Mouse (Mus musculus) thymus, postnatal 25 days (tissue): ENCODE data around the gene Fer.

Source experiments
- DNase-seq: peaks from one replicate; pipeline ENCODE4 v3.0.0; 2022

Fer gene

DNA sequence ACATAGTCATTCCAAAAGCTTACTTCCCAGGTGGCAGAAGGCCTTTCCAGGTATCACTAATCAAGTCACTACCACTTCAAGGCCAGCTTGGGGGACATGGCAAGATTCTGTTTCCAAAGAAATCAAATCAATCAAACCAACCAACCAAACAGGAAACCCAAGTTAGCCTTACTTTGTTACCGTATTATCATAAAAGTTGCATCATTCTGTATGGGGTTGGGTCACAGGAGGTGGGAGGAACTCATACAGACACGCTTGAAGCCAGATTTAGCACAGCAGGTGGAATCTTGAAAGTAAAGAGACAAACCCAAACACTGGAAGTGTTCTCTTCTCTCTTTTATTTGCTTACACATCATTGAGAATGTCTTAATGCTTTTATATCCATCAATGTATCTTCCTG lies 125.8 kb downstream of the Fer start:
- DNase-seq = no peak

DNA sequence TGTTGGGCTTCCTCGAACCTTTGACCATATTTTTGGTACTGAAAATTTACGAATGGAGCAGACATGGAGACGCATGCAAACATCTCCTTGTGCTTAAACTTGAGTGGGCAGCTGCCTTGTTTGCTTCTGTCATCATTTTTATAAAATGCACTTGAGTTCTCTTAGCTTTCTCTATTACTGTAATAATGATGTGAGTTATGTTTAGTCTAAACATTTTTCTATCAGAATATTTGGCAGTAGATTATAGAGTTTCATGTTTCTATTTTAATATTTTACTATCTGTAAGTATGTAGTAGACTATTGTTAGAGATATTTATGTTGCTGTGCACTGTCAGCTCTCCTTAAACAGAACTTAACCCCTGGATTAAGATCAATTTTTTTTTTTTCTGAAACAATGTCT lies 128.3 kb downstream of the Fer start:
- DNase-seq = no peak

DNA sequence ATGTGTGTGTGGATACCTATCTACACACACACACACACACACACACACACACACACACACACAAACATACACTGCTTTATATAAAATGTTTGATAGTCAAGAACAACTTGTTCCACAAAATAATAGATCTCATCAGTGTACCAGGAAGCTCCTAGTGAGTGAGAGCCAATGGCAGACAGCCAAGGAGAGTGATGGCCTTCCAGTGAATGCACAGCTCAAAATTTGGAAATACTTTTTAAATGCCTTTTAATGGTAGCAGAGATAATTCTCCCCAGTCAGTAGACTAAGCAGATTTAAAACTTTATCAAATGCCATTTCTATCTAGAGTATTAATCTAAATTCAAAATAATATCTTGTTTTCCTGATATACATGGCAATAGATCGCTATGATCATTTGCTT lies 133.1 kb downstream of the Fer start:
- no peak for DNase-seq

DNA sequence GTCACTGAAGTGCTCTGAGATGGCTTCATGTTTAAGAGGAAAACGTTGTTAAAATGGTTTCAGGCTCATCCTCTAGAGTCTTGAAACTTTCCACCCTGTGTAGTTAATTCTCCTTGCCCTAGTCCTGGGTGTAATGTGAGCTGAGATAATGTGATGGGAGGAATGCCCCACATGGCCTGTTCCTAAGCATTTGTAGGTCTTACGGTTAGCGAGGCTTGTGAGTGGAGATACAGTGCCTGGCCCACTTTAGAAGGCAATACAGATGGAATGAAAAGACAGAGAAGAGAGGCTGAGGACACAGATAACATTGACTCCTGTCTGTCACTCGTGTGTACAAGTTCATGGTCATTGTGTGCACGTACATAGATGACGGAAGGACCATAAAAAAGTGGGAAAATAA lies 134.8 kb downstream of the Fer start:
- DNase-seq = no peak

DNA sequence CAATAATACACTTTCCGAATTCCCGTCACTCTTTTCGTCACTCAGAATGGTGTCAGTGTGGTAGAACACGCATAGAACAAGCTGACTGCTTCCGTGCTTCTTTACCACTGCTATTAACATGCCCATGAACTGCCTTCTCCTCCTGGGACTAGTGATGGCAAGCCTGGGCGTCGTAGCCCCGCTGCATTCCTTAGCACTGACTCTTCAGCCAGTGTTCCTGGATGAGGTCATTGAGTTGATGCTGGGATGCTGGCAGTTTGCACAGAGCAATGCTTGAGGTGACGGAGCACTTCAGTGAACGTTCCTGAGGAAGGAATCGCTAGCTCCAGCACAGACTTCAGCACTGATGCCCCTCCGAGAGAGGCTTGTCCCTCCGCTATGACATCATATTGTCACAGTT lies 140.6 kb downstream of the Fer start:
- DNase-seq = no peak

DNA sequence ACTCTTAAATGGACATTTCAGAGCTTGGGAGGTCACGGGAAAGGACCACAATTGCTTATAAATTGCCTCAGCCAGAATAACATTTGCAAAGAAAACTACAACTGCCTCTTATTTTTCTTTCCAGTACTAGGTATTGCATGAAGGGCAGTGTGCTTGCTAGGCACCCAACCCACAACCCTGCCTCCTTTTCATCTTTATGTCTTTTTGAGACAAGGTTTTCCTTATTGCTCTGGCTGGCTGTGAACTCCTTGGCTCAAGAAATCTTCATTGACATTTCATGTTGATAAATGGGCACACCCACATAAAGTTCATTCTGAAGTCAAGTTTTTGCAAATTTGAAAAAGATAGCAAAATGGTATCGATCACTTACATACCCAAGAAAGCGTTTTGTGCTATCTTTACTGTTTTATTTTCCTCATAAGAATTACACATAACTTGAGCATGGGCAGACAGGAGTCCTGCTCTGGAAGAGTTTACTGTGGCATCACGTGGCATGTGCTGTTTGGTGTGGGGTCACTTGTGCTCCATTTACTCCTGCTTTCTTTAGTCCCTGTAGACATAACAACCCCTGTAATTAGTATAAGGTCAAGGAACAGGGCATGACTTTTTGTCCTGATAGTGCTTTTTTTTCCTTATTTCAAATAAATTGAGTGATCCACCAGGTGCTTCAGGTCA lies 142.8 kb downstream of the Fer start:
- no peak for DNase-seq

DNA sequence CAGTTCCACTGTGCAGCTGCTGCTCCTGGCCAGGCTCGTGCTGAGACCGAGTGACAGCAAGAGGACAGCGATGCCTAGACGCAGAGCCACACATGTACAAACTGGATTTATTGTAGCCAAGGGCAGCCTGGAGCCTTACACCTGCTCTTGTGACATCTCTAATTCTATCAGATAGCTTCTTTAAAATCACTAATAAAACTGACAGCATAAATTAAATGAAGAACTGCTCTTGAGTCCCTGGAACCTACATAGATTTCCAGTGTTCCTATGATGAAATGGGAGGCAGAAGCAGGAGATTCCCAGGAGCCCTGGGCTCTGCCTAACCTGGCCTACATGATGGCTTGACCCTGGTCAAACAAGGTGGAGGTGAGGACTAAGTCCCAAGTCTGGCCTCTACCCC lies 153.7 kb downstream of the Fer start:
- DNase-seq = no peak

DNA sequence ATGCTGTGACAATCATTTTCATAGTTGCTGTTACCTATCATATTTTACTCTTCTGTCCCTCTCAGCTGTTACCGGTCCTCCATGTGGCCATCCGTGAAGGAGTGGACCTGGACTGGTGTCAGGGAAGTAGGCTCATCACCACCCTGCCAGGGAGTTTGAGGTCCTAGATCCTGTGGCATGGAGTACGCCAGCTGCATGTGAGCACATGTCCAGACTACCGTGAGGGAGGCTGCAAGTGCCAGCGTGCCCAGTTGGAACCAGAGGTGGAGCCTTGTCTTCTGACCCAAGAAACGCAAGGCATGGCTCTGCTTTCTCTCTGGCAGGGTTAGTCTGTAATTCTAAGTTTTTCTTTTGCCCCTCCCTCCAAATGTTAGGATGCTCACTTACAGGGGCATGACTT lies 155.4 kb downstream of the Fer start:
- no peak for DNase-seq

DNA sequence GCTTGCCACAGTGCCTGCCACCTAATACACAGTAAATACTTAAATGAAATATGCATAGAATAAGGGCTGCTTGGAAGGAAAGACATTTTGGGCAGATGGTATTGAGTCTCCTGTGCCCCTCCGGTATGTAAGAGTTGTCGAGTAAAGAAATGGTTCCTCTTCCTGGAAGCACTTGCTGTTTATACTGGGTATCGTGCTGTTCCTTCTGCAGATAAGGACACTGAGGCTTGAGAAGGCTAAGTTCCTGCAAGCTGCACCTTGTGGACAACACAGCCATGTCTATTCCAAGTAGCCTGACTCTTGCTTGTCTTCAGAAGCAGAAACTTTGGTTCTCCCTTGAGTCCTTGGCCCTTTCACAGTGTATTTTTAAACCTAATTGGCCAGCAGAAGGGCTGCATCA lies 156.0 kb downstream of the Fer start:
- DNase-seq = no peak

DNA sequence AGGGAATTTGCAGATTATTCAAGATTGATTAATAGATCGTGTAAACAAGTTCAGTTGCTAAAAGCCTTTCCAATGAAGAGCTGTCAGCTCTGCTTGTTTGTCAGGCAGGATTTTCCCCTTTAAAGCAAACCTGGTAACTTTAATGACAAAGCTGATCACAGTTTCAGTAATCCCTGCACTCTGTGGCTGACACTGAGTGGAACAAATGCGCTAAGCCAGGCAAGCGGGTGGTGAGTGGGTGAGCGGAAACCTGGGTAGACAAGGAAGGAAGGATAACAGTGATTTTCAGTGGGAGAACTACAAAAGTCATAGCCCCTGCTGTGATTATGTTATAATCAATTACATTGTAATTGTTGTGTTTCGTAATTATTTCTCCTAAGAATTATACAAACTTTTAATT lies 156.8 kb downstream of the Fer start:
- no peak for DNase-seq

DNA sequence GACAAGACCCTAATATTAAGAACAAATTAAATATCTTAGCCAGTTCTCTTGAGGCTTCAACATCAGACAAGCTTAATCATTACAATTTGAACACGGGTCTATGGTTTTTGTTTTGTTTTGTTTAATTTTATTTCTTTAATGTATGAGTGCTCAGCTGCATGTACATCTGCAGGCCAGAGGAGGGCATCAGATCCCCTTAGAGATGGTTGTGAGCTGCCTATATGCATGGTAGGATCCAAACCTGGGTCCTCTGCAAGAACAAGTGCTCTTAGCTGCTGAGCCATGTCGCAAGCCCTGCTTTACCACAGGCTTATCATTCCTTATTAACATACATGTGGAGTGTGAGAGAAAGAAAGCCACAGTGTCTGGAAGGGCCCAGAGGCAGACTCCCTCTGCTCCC lies 163.6 kb downstream of the Fer start:
- no peak for DNase-seq

DNA sequence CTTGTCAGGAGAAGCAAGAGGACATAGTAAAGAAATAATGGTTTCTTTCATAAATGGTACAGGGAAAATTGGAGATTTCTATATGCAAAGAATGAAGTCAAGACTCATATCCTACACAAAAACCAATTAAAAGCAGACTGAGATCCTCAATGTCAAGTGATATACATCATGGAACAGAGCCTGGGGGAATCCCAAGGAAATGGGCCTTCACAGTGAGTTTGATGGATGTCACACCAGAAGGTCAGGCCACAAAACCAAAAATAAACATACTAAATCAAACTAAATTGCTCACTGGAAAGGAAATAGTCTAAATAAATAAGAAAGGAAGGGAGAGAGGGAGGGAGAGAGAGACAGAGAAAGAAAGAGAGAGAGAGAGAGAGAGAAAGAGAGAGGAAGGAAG lies 178.9 kb downstream of the Fer start:
- no peak for DNase-seq

DNA sequence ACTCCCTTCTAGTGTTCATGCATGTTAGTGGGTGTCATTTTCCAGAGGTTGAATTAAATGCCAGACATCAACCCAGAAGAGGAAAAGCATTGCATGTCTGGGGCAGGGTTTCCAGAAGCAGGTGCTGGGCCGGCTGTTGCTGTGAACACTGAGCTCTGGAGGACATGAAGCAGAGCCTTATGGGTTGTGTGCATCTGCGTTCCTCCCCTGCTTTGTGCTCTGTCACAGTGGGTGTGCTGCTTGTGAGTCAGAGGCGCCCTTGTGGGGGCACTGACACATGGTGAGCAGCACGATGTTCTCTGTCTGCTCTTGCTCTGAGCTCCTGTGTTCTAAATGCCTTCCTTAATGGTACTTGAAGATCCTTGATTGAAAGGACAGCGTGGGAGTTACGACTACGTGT lies 182.5 kb downstream of the Fer start:
- DNase-seq = no peak

DNA sequence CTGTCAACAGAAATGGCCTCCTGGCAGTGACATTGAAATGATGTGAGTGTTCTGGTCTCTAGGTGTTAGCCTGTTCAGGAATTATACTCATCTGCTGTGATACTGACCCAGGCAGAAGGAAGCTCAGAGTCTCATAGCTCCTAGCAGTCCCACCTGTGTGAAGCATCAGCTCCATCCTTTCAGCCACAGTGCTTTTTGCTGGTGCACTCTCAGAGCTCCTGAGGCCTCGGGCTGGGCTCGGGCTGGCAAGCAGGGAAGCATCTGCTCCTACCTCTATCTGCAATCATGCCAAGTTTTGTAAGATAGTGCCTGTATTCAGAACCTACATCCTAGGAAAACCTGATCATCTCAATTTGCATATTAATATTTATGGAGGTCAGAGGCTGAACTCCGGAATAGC lies 183.7 kb downstream of the Fer start:
- no peak for DNase-seq

DNA sequence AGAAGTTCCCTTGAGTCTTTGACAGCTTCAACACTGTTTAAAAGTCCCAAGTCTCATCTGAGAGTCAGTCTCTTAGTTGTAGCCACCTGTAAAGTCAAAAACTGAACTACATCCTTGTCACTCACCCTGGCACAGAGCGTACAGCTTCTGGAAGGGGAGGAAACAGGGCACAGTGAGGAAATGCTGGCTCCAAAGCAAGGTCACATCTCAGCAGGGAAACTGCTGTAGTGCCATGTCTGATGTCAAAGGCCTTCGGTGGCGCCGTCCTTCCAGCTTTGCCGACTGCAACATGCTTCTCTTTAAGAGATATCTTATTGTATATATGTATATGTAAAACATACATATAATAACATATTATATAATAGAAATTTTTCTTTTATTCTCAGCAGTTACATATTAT lies 188.0 kb downstream of the Fer start:
- DNase-seq = no peak

DNA sequence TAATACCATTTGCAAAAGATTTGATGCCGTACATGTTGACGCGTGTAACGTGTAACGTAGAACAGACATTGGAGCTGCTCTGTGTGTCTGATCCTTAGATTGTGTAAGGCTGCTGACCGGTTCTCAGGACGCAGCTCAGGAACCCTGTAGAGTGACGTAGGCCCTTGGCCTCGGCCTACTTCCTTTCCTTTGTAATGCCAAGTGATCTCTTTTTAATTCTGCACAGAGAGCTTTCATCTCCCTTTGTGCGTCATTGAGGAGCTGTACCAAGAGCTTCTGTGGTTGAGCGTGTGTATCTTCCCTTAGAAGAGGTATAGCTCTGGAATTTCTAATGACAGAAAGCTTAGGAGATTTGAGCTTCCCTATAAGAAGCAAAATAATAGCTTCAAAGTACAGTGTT lies 190.8 kb downstream of the Fer start:
- no peak for DNase-seq

DNA sequence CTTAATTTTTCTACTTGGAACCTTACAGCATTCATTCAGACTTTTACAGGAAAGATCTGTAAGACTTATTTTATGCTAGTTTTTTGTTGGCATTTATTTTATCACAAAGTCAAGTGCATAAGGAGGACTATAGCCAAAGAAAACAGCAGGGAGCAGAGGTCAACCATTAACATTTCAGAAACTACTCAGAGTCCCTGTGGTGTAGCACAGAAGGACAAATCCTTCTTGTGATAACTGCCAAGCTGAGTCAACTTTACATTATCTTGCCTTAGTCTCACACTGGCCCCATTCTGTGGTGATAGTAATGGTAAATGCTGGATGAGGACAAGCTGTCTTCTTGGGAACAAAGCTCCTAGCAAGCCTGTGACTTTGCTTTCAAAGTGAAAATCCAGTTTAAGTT lies 197.7 kb downstream of the Fer start:
- DNase-seq = no peak

DNA sequence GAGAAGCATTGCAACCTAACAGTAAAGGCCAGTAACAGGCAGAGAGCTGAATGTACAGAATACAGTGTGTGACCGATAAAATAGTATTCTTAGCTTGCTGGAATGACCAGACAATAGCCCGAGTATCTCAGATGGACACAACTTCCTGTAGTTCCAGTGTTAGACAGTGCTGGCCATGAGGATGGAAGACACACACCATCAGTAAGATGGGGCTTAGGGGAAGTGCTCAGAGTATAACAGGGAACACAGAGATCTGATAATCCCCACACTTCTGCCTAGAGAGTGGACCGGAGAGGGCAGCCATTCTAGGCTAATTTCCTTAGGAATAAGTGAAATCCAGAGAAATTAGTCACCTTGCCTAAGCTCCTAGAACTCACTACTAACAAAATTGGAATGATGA lies 202.4 kb downstream of the Fer start:
- no peak for DNase-seq

DNA sequence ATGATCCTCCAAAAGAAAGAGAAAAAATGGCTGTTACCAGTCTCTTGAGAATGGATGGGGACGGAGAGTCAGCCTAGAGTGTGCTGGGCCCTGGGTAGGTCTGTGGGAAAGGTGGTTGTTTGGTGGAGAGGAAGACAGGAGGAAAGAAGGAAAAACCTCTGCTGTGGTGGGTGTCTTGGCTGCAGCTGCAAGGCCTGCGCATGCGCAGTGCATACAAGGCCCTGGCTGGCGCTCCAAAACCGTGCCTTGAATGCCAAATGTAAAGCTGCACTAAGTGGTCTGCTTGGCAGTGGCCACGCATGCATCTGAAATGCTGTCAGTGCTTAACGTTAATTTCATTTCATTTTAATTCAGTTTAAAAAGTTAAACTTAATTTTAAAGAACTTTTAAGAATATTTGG lies 214.5 kb downstream of the Fer start:
- no peak for DNase-seq

DNA sequence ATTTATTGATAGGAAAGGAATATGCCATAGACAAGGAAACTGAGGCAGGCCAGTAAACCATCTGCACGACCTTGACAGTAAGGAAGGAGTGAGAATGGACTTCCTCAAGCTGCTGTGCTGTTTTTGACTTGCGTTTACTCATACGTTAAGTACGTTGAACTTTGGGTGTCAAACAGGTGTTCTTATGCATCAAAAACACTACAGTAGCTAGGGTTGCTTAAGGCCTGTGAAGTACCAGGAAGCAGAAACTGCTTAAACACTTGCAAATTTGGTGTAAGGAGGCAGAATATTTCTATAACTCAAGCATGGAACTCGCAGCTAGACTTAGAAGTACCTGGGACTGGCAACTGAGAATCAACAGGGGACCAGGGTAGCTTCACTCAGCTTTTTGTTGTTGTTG lies 221.9 kb downstream of the Fer start:
- DNase-seq = no peak

DNA sequence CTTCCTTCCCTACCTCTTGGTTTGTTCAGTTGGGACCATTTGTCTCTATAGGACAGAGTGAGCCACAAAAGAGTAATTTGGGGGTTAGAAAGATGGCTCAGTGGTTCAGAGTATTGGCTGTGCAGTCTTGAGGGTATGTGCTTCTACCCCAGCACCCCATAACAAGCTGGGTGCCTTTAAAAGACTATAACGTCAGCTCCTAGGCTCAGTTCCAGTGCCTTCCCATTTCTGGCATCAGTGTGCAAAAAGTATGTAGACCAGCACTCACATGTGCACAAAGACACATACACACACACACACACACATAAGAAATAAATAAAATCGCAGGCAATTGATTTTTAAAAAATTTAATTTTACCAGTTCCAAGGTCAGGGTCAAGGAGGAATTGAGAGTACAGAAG lies 222.6 kb downstream of the Fer start:
- no peak for DNase-seq

DNA sequence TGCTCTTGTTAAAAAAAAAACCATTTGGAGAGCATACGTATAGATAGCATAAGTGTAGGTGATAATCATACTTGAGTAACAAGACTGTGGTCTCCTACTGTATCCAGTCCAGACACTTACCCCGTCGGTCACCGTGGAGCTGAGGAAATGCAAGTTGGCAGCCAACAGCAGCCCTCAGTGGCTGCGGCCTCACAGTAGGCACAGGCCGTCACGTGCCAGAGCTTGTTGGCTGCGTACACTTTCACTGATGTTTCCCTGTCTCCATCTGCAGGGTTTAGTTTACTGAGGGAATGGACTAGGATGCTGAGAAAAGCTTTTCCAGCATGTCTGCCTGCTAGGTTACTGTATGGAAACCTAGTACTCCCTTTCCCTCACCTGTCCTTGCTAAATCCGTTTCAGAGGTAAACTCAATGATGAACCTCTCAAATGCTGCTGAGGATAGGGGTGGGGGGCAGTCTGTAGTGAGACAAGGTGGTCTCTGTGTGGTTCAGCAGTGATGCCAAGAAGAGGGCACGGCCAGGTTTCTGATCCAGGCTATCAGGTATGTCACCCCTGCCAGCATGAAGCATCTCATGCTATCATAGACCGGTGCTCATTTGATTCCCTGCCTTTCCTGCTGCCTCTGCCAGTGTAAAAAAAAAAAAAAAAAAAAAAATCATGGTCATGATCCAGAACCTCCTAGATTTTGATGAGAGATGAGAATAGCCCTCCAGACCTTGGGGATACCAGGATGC lies 224.2 kb downstream of the Fer start:
- no peak for DNase-seq

DNA sequence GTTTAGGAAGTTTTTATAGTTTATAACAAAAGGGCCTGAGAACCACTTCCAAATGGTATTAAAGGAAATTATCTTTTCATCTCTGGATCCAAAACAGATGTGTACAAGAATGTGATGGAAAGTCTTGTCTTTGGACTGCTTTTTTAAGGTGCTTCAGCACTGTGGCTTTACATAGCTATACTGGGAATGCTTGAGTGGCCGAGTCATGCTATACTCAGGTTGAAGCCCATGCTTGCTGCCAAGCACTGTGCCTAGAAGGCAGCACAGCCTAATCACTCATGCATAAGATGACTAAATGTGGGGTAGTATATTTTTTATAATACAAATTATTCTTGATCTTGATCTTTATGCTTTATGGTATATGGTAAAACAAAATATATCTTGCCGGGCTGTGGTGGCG lies 225.0 kb downstream of the Fer start:
- no peak for DNase-seq

DNA sequence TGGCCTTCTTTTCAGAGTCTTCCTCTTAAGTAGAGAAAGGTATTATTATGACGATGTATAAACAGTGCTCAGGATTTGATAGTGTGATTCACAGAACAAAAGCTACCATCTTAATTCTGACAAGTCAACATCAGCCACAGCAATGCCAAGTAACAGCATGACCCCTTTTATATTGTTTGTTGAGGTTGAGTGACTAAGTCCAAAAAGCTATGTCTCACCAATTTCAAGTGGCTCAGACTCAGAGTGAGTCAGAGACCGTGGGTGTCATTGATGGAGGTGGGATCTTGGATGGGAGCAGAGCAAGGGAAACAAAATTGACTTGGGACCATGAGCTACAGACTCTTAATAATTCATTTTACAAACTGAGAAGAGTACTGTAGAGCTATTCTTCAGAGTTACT lies 230.9 kb downstream of the Fer start:
- DNase-seq = no peak

DNA sequence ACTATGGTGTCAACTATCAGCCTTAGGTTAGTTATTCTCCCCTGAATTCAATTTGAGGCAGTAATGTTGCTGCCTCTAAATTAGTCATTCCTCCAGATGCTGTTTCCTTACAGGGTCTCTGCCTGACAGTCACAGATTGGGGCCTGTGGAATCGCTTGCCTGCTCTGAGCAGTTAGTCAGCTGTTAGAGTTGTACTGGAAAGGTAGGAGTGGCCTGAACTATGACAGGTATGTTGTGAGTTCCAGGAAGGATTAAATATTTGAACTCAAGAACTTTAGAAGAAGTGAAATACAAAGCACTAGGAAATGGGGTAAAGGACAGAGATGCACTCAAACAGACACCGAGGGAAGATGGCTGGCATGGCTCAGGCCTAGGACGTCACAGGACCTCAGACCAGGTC lies 233.9 kb downstream of the Fer start:
- no peak for DNase-seq
